Mouse (Mus musculus) bone marrow macrophage, adult 2 months (primary cell): ENCODE data around the gene Mbd3.

Experiments
- CTCF ChIP-seq: IDR thresholded peaks from 2 replicates; pipeline ENCODE4 v1.5.1; 2012; ENCODE audit warnings: low read depth, mild to moderate bottlenecking, low read length, moderate library complexity
- POLR2A ChIP-seq: IDR thresholded peaks from 2 replicates; pipeline ENCODE4 v1.6.1; 2012; ENCODE audit warnings: mild to moderate bottlenecking, low read depth, low read length, borderline replicate concordance

DNA sequence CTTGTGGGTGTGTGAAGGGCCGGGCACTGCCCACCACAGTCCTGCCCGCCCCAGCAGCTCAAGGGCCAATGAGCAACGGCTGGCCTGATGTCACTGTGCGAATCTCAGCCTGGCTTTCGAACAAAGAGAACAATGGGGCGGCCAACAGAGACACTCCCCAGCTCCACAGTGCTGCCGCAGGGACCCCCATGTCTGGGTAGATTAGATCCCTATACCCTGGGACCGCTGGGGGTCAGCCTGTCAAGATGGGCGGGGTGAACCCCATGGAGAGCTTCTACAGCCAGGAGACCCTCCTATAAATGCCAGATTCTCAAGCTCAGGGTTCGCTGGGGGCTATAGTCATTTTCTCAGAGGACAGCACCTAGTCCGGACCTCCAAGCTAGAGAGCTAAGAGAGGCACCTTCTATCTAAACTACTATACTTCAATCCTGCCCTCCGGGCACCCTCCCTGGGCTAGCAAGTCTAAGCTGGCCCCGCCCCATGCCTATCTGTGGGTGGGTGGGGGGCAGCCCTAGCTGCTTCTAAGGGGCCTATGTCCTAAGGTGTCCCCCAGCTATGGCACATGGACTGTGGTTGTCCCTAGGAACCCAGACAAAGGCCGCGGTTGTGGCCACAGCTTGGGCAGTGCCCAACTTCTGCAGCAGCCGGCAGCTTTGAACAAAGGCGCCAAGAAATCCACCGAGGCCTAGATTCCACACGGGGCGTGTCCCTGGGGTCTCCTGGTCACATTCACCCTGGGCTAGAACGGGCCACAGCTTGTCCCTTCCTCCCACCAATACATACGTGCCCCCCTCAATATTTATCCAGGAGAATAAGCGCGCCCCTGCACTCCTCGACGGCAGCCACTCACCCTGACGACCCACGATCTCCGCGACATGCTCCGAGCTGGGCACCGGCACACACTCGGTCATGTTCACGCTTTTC, 13.3 kb downstream of the Mbd3 start:
- TF ChIP-seq POLR2A (no peak), CTCF (no peak)
